ENCODE assay signal across 24 mouse cellular contexts in genomic region chr8:26650287-26650686, GRCm38 (mm10).
DNase-seq lines count a peak whose midpoint lies in the region; ATAC-seq and TF ChIP-seq lines count a peak whose summit lies in the region.
"Had no signal": no experiment of that assay in that cellular context is flagged by ENCODE, and none has a peak within 500 bp of the region (broad histone marks: within the 10 kb centered on the region; RNA-seq: fewer than 3 reads in every experiment).

No protein-coding gene starts in this region.

- H3K27me3 ChIP-seq in hindbrain, embryonic 14.5 days (ENCODE audit: control insufficient read depth, insufficient read depth, low read length) = no peaks in the 10 kb centered on the region; the same call in 1 of the 2 replicates
- H3K27me3 ChIP-seq in hindbrain, embryonic 13.5 days = 0 out of 2 replicates have a peak, but pooled peaks cover 4% of the 10 kb centered on the region
- H3K27me3 ChIP-seq: embryonic facial prominence, embryonic 15.5 days; intestine, embryonic 15.5 days had no signal

- no peak for TF ChIP-seq POLR2A in olfactory bulb, adult 2 months (IDR thresholded peaks at IDR 0.05; ENCODE audit: insufficient read depth, low read depth, low read length)

- no peaks in the 10 kb centered on the region for H3K4me1 ChIP-seq in hindbrain, embryonic 14.5 days (replicated peaks; ENCODE audit: control insufficient read depth, insufficient read depth, low read length)
- H3K4me1 ChIP-seq in hindbrain, embryonic 13.5 days (replicated peaks) = no peaks in the 10 kb centered on the region
- H3K4me1 ChIP-seq in olfactory bulb, adult 2 months (ENCODE audit: control insufficient read depth, insufficient read depth, low read length) = peaks cover 7% of the 10 kb centered on the region
- H3K4me1 ChIP-seq: embryonic facial prominence, embryonic 15.5 days; intestine, embryonic 15.5 days; midbrain, embryonic 10.5 days had no signal

- H3K9ac ChIP-seq in hindbrain, embryonic 14.5 days = no peak overlapping the region
- H3K9ac ChIP-seq in hindbrain, embryonic 13.5 days = no peak overlapping the region
- H3K9ac ChIP-seq: embryonic facial prominence, embryonic 15.5 days; intestine, embryonic 15.5 days; liver, postnatal 0 days had no signal

- ATAC-seq in hindbrain, embryonic 14.5 days (ENCODE audit: low FRiP score) = no peak
- no peak for ATAC-seq in hindbrain, embryonic 13.5 days (ENCODE audit: low FRiP score)
- ATAC-seq: CD4-positive, CD25-positive, alpha-beta regulatory T cell, adult 4 months; forebrain, embryonic 16.5 days; hindbrain, embryonic 16.5 days; intestine, embryonic 15.5 days; liver, postnatal 0 days; lung, postnatal 0 days had no signal

- no peak for DNase-seq in hindbrain, embryonic 14.5 days (ENCODE audit: low spot score)
- DNase-seq in right cerebral cortex, adult 18-20 months = peak; percentile 15
- DNase-seq in right cerebral cortex, postnatal 25 days = no peak
- DNase-seq in layer of hippocampus, postnatal 14 days (ENCODE audit: low spot score in 2 of 2) = peak; percentile 11 to 15
- DNase-seq in lung, postnatal 25 days (ENCODE audit: low spot score) = no peak
- no peak for DNase-seq in liver
- DNase-seq: adrenal gland, adult 2 months; cerebellum, adult 18-20 months; cerebellum, postnatal 25 days; gastrocnemius, postnatal 25 days; kidney, adult 9 months; kidney, postnatal 25 days; liver, postnatal 0 days had no signal

- H3K36me3 ChIP-seq in hindbrain, embryonic 14.5 days (replicated peaks; ENCODE audit: control insufficient read depth, insufficient read depth) = no peaks in the 10 kb centered on the region
- no peaks in the 10 kb centered on the region for H3K36me3 ChIP-seq in hindbrain, embryonic 13.5 days
- H3K36me3 ChIP-seq: embryonic facial prominence, embryonic 15.5 days; intestine, embryonic 15.5 days; midbrain, embryonic 10.5 days had no signal

- no peak for TF ChIP-seq CTCF in olfactory bulb, adult 2 months (IDR thresholded peaks at IDR 0.05; ENCODE audit: insufficient read depth, low read depth, low read length)

- WGBS in hindbrain, embryonic 14.5 days = 54% methylated on average over 1 of the region's 1 CpGs
- WGBS in hindbrain, embryonic 13.5 days = 47% methylated on average over 1 of the region's 1 CpGs
- WGBS in olfactory bulb, adult 2 months = 30% methylated on average over 1 of the region's 1 CpGs

- H3K4me2 ChIP-seq in hindbrain, embryonic 14.5 days (replicated peaks) = no peak overlapping the region
- no peak overlapping the region for H3K4me2 ChIP-seq in hindbrain, embryonic 13.5 days
- H3K4me2 ChIP-seq: embryonic facial prominence, embryonic 15.5 days; intestine, embryonic 15.5 days; liver, embryonic 11.5 days had no signal

- H3K4me3 ChIP-seq in hindbrain, embryonic 14.5 days (replicated peaks; ENCODE audit: low read length) = no peak overlapping the region
- H3K4me3 ChIP-seq in hindbrain, embryonic 13.5 days = no peak overlapping the region
- H3K4me3 ChIP-seq in olfactory bulb, adult 2 months (ENCODE audit: insufficient read depth, low read depth, low read length) = no peak overlapping the region
- H3K4me3 ChIP-seq: embryonic facial prominence, embryonic 15.5 days; intestine, embryonic 15.5 days; midbrain, embryonic 10.5 days had no signal

- 0 out of 2 replicates have a peak overlapping the region, but pooled peaks have one; percentile 2 for H3K27ac ChIP-seq in hindbrain, embryonic 14.5 days
- H3K27ac ChIP-seq in hindbrain, embryonic 13.5 days = no peak overlapping the region
- peak overlapping the region; percentile 26; the same call in 1 of the 2 replicates for H3K27ac ChIP-seq in olfactory bulb, adult 2 months (ENCODE audit: insufficient read depth, low read depth, low read length)
- H3K27ac ChIP-seq: embryonic facial prominence, embryonic 15.5 days; intestine, embryonic 15.5 days; midbrain, embryonic 10.5 days; stomach, postnatal 0 days had no signal

- no peaks in the 10 kb centered on the region for H3K9me3 ChIP-seq in hindbrain, embryonic 14.5 days (ENCODE audit: control insufficient read depth, low read length)
- no peaks in the 10 kb centered on the region for H3K9me3 ChIP-seq in hindbrain, embryonic 13.5 days
- H3K9me3 ChIP-seq: embryonic facial prominence, embryonic 15.5 days; intestine, embryonic 15.5 days; midbrain, embryonic 10.5 days had no signal

Comparison
In these comparisons a context has a peak if more than half of its experiments do, and no peak if none do; other contexts are left out.
1. DNase-seq: peak in right cerebral cortex, adult 18-20 months (single experiment) and layer of hippocampus, postnatal 14 days (2 of 2); none in hindbrain, embryonic 14.5 days (single experiment), right cerebral cortex, postnatal 25 days (single experiment), lung, postnatal 25 days (single experiment) and liver (single experiment).